8 mouse cellular contexts compared by ENCODE assay signal in the genomic region with DNA sequence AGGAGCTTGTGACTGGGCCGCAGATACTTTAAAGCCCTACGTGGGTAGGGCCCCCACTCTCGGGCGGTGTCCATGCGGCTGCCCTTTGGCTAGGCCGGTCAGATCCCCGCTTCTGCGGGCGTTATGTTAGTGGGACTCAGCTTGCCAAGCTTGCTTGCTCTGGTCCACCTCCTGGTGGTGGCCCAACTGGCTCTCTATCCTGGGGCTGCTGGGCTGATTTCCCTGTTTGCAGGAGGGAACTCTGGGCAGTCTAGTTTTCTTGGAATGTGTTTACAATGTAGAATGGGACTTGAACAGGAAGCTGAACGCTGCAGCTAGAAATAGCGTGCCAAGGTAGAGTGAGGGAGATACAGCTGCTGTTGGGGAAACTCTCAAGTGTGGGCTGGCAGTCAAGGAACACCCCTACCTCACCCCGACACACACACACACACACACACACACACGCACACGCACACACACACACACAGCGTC. TPM values are rescaled to one million over a fixed set of nuclear protein-coding genes. Genes with fewer than 3 reads are reported as not detected.
DNase-seq lines count a peak whose midpoint lies in the region; ATAC-seq lines count a peak whose summit lies in the region.

No protein-coding gene starts in this region.

- peak; percentile 87 for DNase-seq in Muller cell, postnatal 12 days (ENCODE audit: inconsistent ontology term)
- DNase-seq in cerebellum, adult 9-11 months: peak; percentile 25
- peak; percentile 65 for DNase-seq in gastrocnemius, adult 18-20 months (ENCODE audit: low spot score)
- peak; percentile 7 to 12 for DNase-seq in left cerebral cortex, adult 8-10 months (ENCODE audit: low spot score in 2 of 2)
- peak; percentile 66 for DNase-seq in lung, postnatal 36 days
- DNase-seq in retina, postnatal 7 days (ENCODE audit: low read depth, low spot score): peak; percentile 31
- DNase-seq in thymus, postnatal 10 days (ENCODE audit: low spot score in 2 of 2): no peak

- peak overlapping the region; percentile 60 for H3K4me3 ChIP-seq in hindbrain, embryonic 12.5 days

- H3K4me2 ChIP-seq in hindbrain, embryonic 12.5 days (replicated peaks): peak overlapping the region; percentile 95

- peaks cover 14% of the 10 kb centered on the region for H3K4me1 ChIP-seq in hindbrain, embryonic 12.5 days

- peak overlapping the region; percentile 73 for H3K9ac ChIP-seq in hindbrain, embryonic 12.5 days

- H3K27ac ChIP-seq in hindbrain, embryonic 12.5 days: peak overlapping the region; percentile 68

- no peaks in the 10 kb centered on the region for H3K27me3 ChIP-seq in hindbrain, embryonic 12.5 days

- no peaks in the 10 kb centered on the region for H3K9me3 ChIP-seq in hindbrain, embryonic 12.5 days (replicated peaks)

- 6% methylated on average over 15 of the region's 15 CpGs for WGBS in hindbrain, embryonic 12.5 days

- ATAC-seq in hindbrain, embryonic 12.5 days (ENCODE audit: low FRiP score): peak; percentile 63

- H3K36me3 ChIP-seq in hindbrain, embryonic 12.5 days: no peaks in the 10 kb centered on the region

RNA-seq across cellular contexts. Expression of a gene that starts 1.1 kb away (rescaled TPM):
- total RNA-seq in gastrocnemius, adult 18-20 months (2021): 1 to 10 TPM; 2.2 to 2.9 TPM
- polyA plus RNA-seq in hindbrain, embryonic 12.5 days (2016; fragmentation: Nextera tagmentation; extraction: Ambion mirVana): 22.8 and 27.2 TPM in 2 replicates
- 1 to 10 TPM; 4.1 to 9.4 (median 8.2) TPM for total RNA-seq in left cerebral cortex, adult 8-10 months (2022)

Comparison
In these comparisons a context has a peak if more than half of its experiments do, and no peak if none do; other contexts are left out.
1. DNase-seq: peak in Muller cell, postnatal 12 days (single experiment), cerebellum, adult 9-11 months (single experiment), gastrocnemius, adult 18-20 months (single experiment), left cerebral cortex, adult 8-10 months (2 of 2), lung, postnatal 36 days (single experiment) and retina, postnatal 7 days (single experiment); none in thymus, postnatal 10 days (0 of 2).